Mouse (Mus musculus) midbrain, embryonic 11.5 days (tissue): ENCODE results near the gene Neto2. TPM values are rescaled to one million over a fixed set of nuclear protein-coding genes. Genes with fewer than 3 reads are reported as not detected.

Experiments used
- ATAC-seq: fragments of 200-750 bp; cut with Nextera tagmentation; 2 replicates; pipeline ENCODE4 v1.8.0; 2017; ENCODE audit warnings: moderate TSS enrichment, moderate library complexity; ENCODE audit not compliant: low FRiP score
- DNase-seq: peaks from one replicate; pipeline ENCODE4 v3.0.0; 2015; ENCODE audit warnings: low spot score; ENCODE audit errors: missing footprints
- H3K27ac ChIP-seq: fragments of 300-500 bp; sonication (generic); 2 replicates; pipeline ENCODE4 v1.5.1; 2014; ENCODE audit warnings: low read depth, low read length
- H3K27me3 ChIP-seq: fragments of 300-500 bp; sonication (generic); 2 replicates; pipeline ENCODE4 v1.6.1; 2014; ENCODE audit warnings: mild to moderate bottlenecking, low read length, moderate library complexity, mixed read lengths; ENCODE audit not compliant: control insufficient read depth, insufficient read depth
- H3K36me3 ChIP-seq: fragments of 300-500 bp; sonication (generic); 2 replicates; pipeline ENCODE4 v1.6.1; 2014; ENCODE audit warnings: mild to moderate bottlenecking, low read length, moderate library complexity, mixed read lengths; ENCODE audit not compliant: control insufficient read depth, insufficient read depth
- H3K4me1 ChIP-seq: fragments of 300-500 bp; sonication (generic); 2 replicates; pipeline ENCODE4 v1.6.1; 2014; ENCODE audit warnings: low read length; ENCODE audit not compliant: control insufficient read depth, insufficient read depth
- H3K4me2 ChIP-seq: fragments of 300-500 bp; sonication (generic); 2 replicates; pipeline ENCODE4 v1.6.1; 2014; ENCODE audit warnings: mild to moderate bottlenecking, moderate library complexity
- H3K4me3 ChIP-seq: fragments of 300-500 bp; sonication (generic); 2 replicates; pipeline ENCODE4 v1.5.1; 2014; ENCODE audit warnings: low read depth, low read length
- H3K9ac ChIP-seq: fragments of 300-500 bp; sonication (generic); 2 replicates; pipeline ENCODE4 v1.6.1; 2014; ENCODE audit warnings: low read length
- H3K9me3 ChIP-seq: fragments of 300-500 bp; sonication (generic); 2 replicates; pipeline ENCODE4 v1.6.1; 2016; ENCODE audit warnings: low read length; ENCODE audit not compliant: control insufficient read depth
- WGBS: fragments of 180-500 bp; shearing (Covaris S2); extraction: QIAGEN DNeasy Blood & Tissue Kit; methylation state at CpG from one replicate; pipeline ENCODE4 v1.1.7; 2014; 5-methylcytosine and 5-hydroxymethylcytosine counted together
- microRNA-seq: library from miRNA; unstranded; fragments of <30 nt; microRNA quantifications from one replicate; pipeline ENCODE4, GENCODE M21; 2017
- polyA plus RNA-seq: library from polyadenylated mRNA; unstranded; fragments of >200 nt; fragmentation: Nextera tagmentation; extraction: Ambion mirVana; gene quantifications from 2 replicates; pipeline ENCODE4 v1.2.1, GENCODE M21; 2014

Gene Neto2
- polyA plus RNA-seq, 1 experiment from 2014 or later, result 35.0 TPM

- WGBS, result 51% methylated on average over 3 of the region's 3 CpGs
- Histone ChIP-seq H3K9ac (no peak overlapping the region), H3K27me3 (no peaks in the 10 kb centered on the region), H3K4me3 (no peak overlapping the region), H3K4me2 (no peak overlapping the region), H3K9me3 (no peaks in the 10 kb centered on the region), H3K36me3 (no peaks in the 10 kb centered on the region), H3K27ac (no peak overlapping the region), H3K4me1 (no peaks in the 10 kb centered on the region)
- no peak for DNase-seq
- no peak for ATAC-seq
Measured at GRCm38 (mm10) chr8:85594983-85595382, 105.7 kb downstream of the Neto2 start.

- 88% methylated on average over 3 of the region's 3 CpGs for WGBS
- no peak for ATAC-seq
Measured at GRCm38 (mm10) chr8:85593324-85593723, 107.4 kb downstream of the Neto2 start.

GRCm38 (mm10) chr8:85591532-85591931 is 109.2 kb downstream of the Neto2 start:
- H3K27me3 ChIP-seq, result no peaks in the 10 kb centered on the region
- no peaks in the 10 kb centered on the region for H3K36me3 ChIP-seq
- H3K4me2 ChIP-seq, result no peak overlapping the region
- no peaks in the 10 kb centered on the region for H3K9me3 ChIP-seq
- ATAC-seq (no peak), DNase-seq (no peak)
- no peak overlapping the region for H3K27ac ChIP-seq
- WGBS, result 84% methylated on average over 1 of the region's 1 CpGs
- no peaks in the 10 kb centered on the region for H3K4me1 ChIP-seq
- H3K9ac ChIP-seq, result no peak overlapping the region
- no peak overlapping the region for H3K4me3 ChIP-seq

More at GRCm38 (mm10) chr8:85593324-85593723, 107.4 kb downstream of the Neto2 start:
- Histone ChIP-seq H3K36me3 (no peaks in the 10 kb centered on the region), H3K4me2 (no peak overlapping the region), H3K4me3 (no peak overlapping the region), H3K9ac (no peak overlapping the region), H3K27me3 (no peaks in the 10 kb centered on the region), H3K4me1 (no peaks in the 10 kb centered on the region), H3K27ac (no peak overlapping the region), H3K9me3 (no peaks in the 10 kb centered on the region)
- DNase-seq, result no peak

- DNase-seq, result no peak
- ATAC-seq, result no peak
- WGBS, result 80% methylated on average over 1 of the region's 1 CpGs
- Histone ChIP-seq H3K36me3 (no peaks in the 10 kb centered on the region), H3K27ac (no peak overlapping the region), H3K4me2 (no peak overlapping the region), H3K27me3 (no peaks in the 10 kb centered on the region), H3K4me1 (no peaks in the 10 kb centered on the region), H3K4me3 (no peak overlapping the region), H3K9me3 (no peaks in the 10 kb centered on the region), H3K9ac (no peak overlapping the region)
Measured at GRCm38 (mm10) chr8:85590258-85590657, 110.5 kb downstream of the Neto2 start.

- no peak overlapping the region for H3K4me3 ChIP-seq
- WGBS, result 94% methylated on average over 2 of the region's 2 CpGs
- H3K36me3 ChIP-seq, result no peaks in the 10 kb centered on the region
- H3K4me1 ChIP-seq, result no peaks in the 10 kb centered on the region
- H3K27ac ChIP-seq, result no peak overlapping the region
- H3K9me3 ChIP-seq, result no peaks in the 10 kb centered on the region
- no peak overlapping the region for H3K4me2 ChIP-seq
- no peak for ATAC-seq
- no peaks in the 10 kb centered on the region for H3K27me3 ChIP-seq
- no peak for DNase-seq
- no peak overlapping the region for H3K9ac ChIP-seq
Measured at GRCm38 (mm10) chr8:85588596-85588995, 112.1 kb downstream of the Neto2 start.

Small RNA genes lying within 50 kb of the gene (microRNA-seq; reads per million reads assigned to microRNA genes)
- gene Mir8109, result not detected

Other genes with a start within 250 kb of the Neto2 start
- 36.5 and 38.1 TPM in 2 replicates for gene Gpt2, start 208.3 kb downstream of the Neto2 start, polyA plus RNA-seq
- 201 and 217 TPM in 2 replicates for gene Dnaja2, start 145.6 kb downstream of the Neto2 start, polyA plus RNA-seq
- 105 and 118 TPM in 2 replicates for gene Itfg1, start 140.0 kb upstream of the Neto2 start, polyA plus RNA-seq
- gene Phkb, start 140.0 kb upstream of the Neto2 start, polyA plus RNA-seq, result 45.4 and 49.1 TPM in 2 replicates